9 mouse cellular contexts compared by ENCODE assay signal in the genomic region with DNA sequence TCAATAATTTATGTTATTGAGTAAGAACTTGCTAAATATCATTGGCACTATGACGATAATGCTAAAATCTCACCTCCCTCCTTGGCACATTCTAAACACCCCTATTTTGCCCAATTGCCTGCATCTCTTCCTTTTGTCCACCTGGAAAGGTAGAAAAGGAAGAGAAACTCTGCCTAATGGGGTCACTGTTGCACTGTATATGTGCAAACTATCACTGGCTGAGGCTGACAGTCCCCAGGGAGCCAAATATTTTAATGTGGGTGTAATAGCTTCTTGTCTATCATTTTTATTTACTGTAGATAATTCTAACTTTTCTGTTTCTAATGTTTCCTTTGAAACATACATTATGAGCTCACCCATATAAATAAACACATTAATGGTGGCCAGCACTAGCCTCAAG.
DNase-seq lines count a peak whose midpoint lies in the region.
"Had no signal": no experiment of that assay in that cellular context is flagged by ENCODE, and none has a peak within 500 bp of the region (broad histone marks: within the 10 kb centered on the region; RNA-seq: fewer than 3 reads in every experiment).

No protein-coding gene starts in this region.

- peak; percentile 34 to 44 for DNase-seq in cerebellum, postnatal 10 days
- no peak for DNase-seq in cerebellum, postnatal 4 days (ENCODE audit: low spot score in 2 of 2)
- DNase-seq in kidney, adult 8-10 months: peak; percentile 15 to 21
- DNase-seq in kidney, adult 18-20 months: no peak
- DNase-seq in brain, adult 2 months (ENCODE audit: low read depth, low spot score): peak; percentile 21
- DNase-seq in kidney, postnatal 10 days: peak; percentile 20
- DNase-seq in frontal cortex, postnatal 10 days (ENCODE audit: low spot score in 2 of 2): no peak
- no peak for DNase-seq in thymus, postnatal 14 days
- DNase-seq: liver, embryonic 13.5 days had no signal

Comparison
In these comparisons a context has a peak if more than half of its experiments do, and no peak if none do; other contexts are left out.
1. DNase-seq: peak in cerebellum, postnatal 10 days (2 of 2), kidney, adult 8-10 months (2 of 2), brain, adult 2 months (single experiment) and kidney, postnatal 10 days (single experiment); none in cerebellum, postnatal 4 days (0 of 2), kidney, adult 18-20 months (single experiment), frontal cortex, postnatal 10 days (0 of 2) and thymus, postnatal 14 days (single experiment).